Mouse (Mus musculus) megakaryocyte, embryonic 14.5 days (primary cell): ENCODE results near the gene Zcchc10. TPM values are rescaled to one million over a fixed set of nuclear protein-coding genes. Genes with fewer than 3 reads are reported as not detected.
"Not testable (repeated sequence)": the region's sequence is repeated elsewhere in the genome, so short reads cannot be mapped to it uniquely, and the experiment has no call there.

ENCODE experiments used
- H3K27me3 ChIP-seq: replicated peaks from 2 replicates; pipeline ENCODE3; 2012; ENCODE audit warnings: inconsistent platforms
- H3K36me3 ChIP-seq: replicated peaks from 2 replicates; pipeline ENCODE3; 2012; ENCODE audit warnings: low read length, inconsistent platforms, mixed read lengths
- H3K4me1 ChIP-seq: 2 replicates; pipeline ENCODE4 v1.6.1; 2012; ENCODE audit warnings: inconsistent platforms
- H3K4me3 ChIP-seq: replicated peaks from 2 replicates; pipeline ENCODE3; 2012; ENCODE audit warnings: moderate library complexity, mild to moderate bottlenecking, inconsistent platforms
- H3K9me3 ChIP-seq: 2 replicates; pipeline ENCODE4 v1.6.1; 2012; ENCODE audit warnings: inconsistent platforms
- FLI1 ChIP-seq: IDR thresholded peaks from 2 replicates; pipeline ENCODE4 v1.6.1; 2012; ENCODE audit warnings: low read length, inconsistent platforms, mixed read lengths
- GATA1 ChIP-seq: IDR thresholded peaks from 3 replicates; pipeline ENCODE4 v1.6.1; 2012; ENCODE audit warnings: mixed read lengths, low read length, inconsistent platforms, borderline replicate concordance
- polyA plus RNA-seq: library from polyadenylated mRNA; stranded (reverse); fragments of >175 nt; gene quantifications from 2 replicates; pipeline ENCODE4 v1.2.3, GENCODE M21; 2012; ENCODE audit warnings: low replicate concordance; ENCODE audit not compliant: insufficient read depth

Zcchc10 gene
- polyA plus RNA-seq = 1.5 and 1.9 TPM in 2 replicates

GRCm38 (mm10) chr11:53324512-53324968 is at the start of gene Zcchc10:
Zcchc10 (plus strand) TSS chr11:53324679.
- TF ChIP-seq GATA1 (no peak), FLI1 (no peak)
- Histone ChIP-seq H3K4me1 (peaks cover 53% of the 10 kb centered on the region), H3K9me3 (no peaks in the 10 kb centered on the region), H3K36me3 (peaks cover 35% of the 10 kb centered on the region), H3K4me3 (peak within 1 kb of the TSS; percentile 98), H3K27me3 (no peaks in the 10 kb centered on the region)

- Histone ChIP-seq H3K4me1 (peaks cover 49% of the 10 kb centered on the region), H3K9me3 (no peaks in the 10 kb centered on the region), H3K27me3 (no peaks in the 10 kb centered on the region), H3K4me3 (no peak overlapping the region), H3K36me3 (peaks cover 90% of the 10 kb centered on the region)
- no peak for TF ChIP-seq GATA1
Measured at GRCm38 (mm10) chr11:53275358-53275757, 49.1 kb upstream of the Zcchc10 start.

GRCm38 (mm10) chr11:53278411-53278810 is 46.1 kb upstream of the Zcchc10 start:
- no peak for TF ChIP-seq GATA1
- no peak for TF ChIP-seq FLI1
- H3K4me1 ChIP-seq = peaks cover 44% of the 10 kb centered on the region
- H3K27me3 ChIP-seq = no peaks in the 10 kb centered on the region
- H3K4me3 ChIP-seq = no peak overlapping the region
- peaks cover 91% of the 10 kb centered on the region for H3K36me3 ChIP-seq
- no peaks in the 10 kb centered on the region for H3K9me3 ChIP-seq

- H3K4me3 ChIP-seq = no peak overlapping the region
- peaks cover 97% of the 10 kb centered on the region for H3K36me3 ChIP-seq
- TF ChIP-seq FLI1 (no peak), GATA1 (no peak)
- no peaks in the 10 kb centered on the region for H3K27me3 ChIP-seq
- no peaks in the 10 kb centered on the region for H3K9me3 ChIP-seq
- H3K4me1 ChIP-seq = peaks cover 34% of the 10 kb centered on the region
Measured at GRCm38 (mm10) chr11:53285885-53286284, 38.6 kb upstream of the Zcchc10 start.

GRCm38 (mm10) chr11:53290187-53290586 is 34.3 kb upstream of the Zcchc10 start:
- H3K27me3 ChIP-seq, H3K4me3 ChIP-seq, H3K9me3 ChIP-seq: not testable (repeated sequence)
- H3K36me3 ChIP-seq = peaks cover 92% of the 10 kb centered on the region
- H3K4me1 ChIP-seq = peaks cover 48% of the 10 kb centered on the region

GRCm38 (mm10) chr11:53290871-53291270 is 33.6 kb upstream of the Zcchc10 start:
- no peak for TF ChIP-seq GATA1
- no peak for TF ChIP-seq FLI1
- no peaks in the 10 kb centered on the region for H3K27me3 ChIP-seq
- H3K36me3 ChIP-seq = peaks cover 89% of the 10 kb centered on the region
- no peak overlapping the region for H3K4me3 ChIP-seq
- peaks cover 48% of the 10 kb centered on the region for H3K4me1 ChIP-seq
- H3K9me3 ChIP-seq = no peaks in the 10 kb centered on the region

GRCm38 (mm10) chr11:53294441-53294840 is 30.0 kb upstream of the Zcchc10 start:
- H3K4me3 ChIP-seq = no peak overlapping the region
- no peaks in the 10 kb centered on the region for H3K27me3 ChIP-seq
- TF ChIP-seq GATA1 (no peak), FLI1 (no peak)
- H3K9me3 ChIP-seq = no peaks in the 10 kb centered on the region
- H3K36me3 ChIP-seq = peaks cover 74% of the 10 kb centered on the region
- H3K4me1 ChIP-seq = peaks cover 51% of the 10 kb centered on the region

- Histone ChIP-seq H3K36me3 (peaks cover 52% of the 10 kb centered on the region), H3K4me1 (peaks cover 62% of the 10 kb centered on the region), H3K27me3 (no peaks in the 10 kb centered on the region), H3K4me3 (no peak overlapping the region), H3K9me3 (no peaks in the 10 kb centered on the region)
- TF ChIP-seq FLI1 (no peak), GATA1 (no peak)
Measured at GRCm38 (mm10) chr11:53296880-53297279, 27.6 kb upstream of the Zcchc10 start.

- Histone ChIP-seq H3K36me3 (peaks cover 38% of the 10 kb centered on the region), H3K27me3 (no peaks in the 10 kb centered on the region), H3K4me1 (peaks cover 63% of the 10 kb centered on the region), H3K4me3 (peak overlapping the region; percentile 97), H3K9me3 (no peaks in the 10 kb centered on the region)
- TF ChIP-seq FLI1 (no peak), GATA1 (no peak)
Measured at GRCm38 (mm10) chr11:53297947-53298860, 26.3 kb upstream of the Zcchc10 start.

GRCm38 (mm10) chr11:53299551-53300329 is 24.7 kb upstream of the Zcchc10 start:
- Histone ChIP-seq H3K4me1 (peaks cover 54% of the 10 kb centered on the region), H3K27me3 (no peaks in the 10 kb centered on the region), H3K9me3 (no peaks in the 10 kb centered on the region), H3K36me3 (peaks cover 28% of the 10 kb centered on the region), H3K4me3 (peak overlapping the region; percentile 97)
- TF ChIP-seq GATA1 (no peak), FLI1 (no peak)
